Mouse (Mus musculus) megakaryocyte-erythroid progenitor cell, adult 5-6 weeks (primary cell): Measurements from ENCODE around the gene Rtp1. TPM values are rescaled to one million over a fixed set of nuclear protein-coding genes. Genes with fewer than 3 reads are reported as not detected.

ENCODE experiments used
- ATAC-seq: replicated peaks from 2 replicates; pipeline ENCODE4 v1.8.0; 2016; ENCODE audit warnings: mild to moderate bottlenecking, inconsistent platforms; ENCODE audit not compliant: severe bottlenecking, poor library complexity, low FRiP score, low TSS enrichment
- total RNA-seq, 2 experiments: library from RNA; stranded (forward) in 1 of 2; stranded (reverse) in 1 of 2; fragments of 200-1000, 215-1000 nt in 1 of 2; fragments of >200 nt in 1 of 2; fragmentation: Nextera tagmentation in 1 of 2; gene quantifications; 2 replicates each; pipeline ENCODE4 v1.2.3; 2014 to 2017

The Rtp1 gene
- total RNA-seq, 2 experiments from 2014 or later, result not detected

DNA sequence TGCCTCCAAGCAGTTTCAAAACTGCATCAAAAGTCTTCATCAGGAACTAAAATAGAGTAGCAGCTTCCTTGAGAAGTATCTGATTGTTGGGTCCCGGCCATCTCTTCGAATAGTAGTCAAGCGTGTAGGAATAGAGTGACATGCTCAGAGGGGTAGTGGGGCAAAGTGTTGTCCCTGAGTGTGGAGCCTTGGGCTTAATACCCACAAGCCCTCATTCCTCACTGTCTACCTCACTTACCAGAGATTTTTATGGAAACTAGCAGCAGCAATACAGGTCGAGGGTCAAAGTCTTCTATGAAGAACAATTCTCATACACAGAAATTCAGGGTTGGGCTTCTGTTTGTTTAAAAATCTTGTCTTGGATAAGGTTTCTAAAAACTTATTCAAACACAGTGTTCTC lies 21.9 kb downstream of the Rtp1 start:
- ATAC-seq, result no peak

- ATAC-seq, result peak; percentile 70
Measured at GRCm38 (mm10) chr16:23452476-23452875, 23.5 kb downstream of the Rtp1 start.

- no peak for ATAC-seq
Measured at GRCm38 (mm10) chr16:23454376-23454775, 25.4 kb downstream of the Rtp1 start.

- no peak for ATAC-seq
Measured at GRCm38 (mm10) chr16:23456534-23456933, 27.6 kb downstream of the Rtp1 start.

- ATAC-seq, result no peak
Measured at GRCm38 (mm10) chr16:23457338-23457737, 28.4 kb downstream of the Rtp1 start.

GRCm38 (mm10) chr16:23458906-23459588 lies 30.1 kb downstream of the Rtp1 start:
- no peak for ATAC-seq

DNA sequence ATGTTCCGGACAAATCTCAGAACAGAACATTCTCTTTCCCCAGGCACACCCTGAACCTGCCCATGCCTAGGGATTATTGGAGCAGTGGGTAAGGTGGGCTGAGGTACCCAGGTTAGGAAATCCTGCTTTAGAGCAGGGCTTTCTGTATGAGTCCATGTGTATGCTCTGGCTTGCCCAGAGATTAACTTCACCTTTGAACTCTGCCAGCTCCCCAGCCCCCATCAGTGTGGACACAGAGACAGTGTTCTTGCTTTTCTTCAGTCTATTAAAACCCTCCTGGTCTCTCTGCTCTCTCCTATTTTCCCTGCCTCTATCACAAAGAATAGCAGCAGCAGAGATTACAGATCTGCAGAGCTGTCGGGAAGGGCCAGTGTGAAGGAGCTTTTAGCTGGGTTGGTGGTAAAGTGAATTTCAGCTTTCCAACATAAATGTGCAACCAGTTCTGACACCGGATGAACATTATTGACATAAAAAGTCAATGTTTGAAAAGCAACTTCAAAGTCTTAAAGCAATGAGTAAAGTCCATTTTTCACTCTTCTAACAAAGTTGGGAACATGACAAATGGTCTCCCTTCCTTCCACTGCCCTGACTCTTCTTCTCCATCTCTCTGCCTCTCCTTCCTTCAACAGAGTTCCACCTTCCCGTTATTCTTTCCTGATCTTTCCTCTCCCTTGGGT lies 34.9 kb downstream of the Rtp1 start:
- no peak for ATAC-seq

GRCm38 (mm10) chr16:23471551-23471950 lies 42.6 kb downstream of the Rtp1 start:
- ATAC-seq, result no peak

- no peak for ATAC-seq
Measured at GRCm38 (mm10) chr16:23472046-23472445, 43.1 kb downstream of the Rtp1 start.

DNA sequence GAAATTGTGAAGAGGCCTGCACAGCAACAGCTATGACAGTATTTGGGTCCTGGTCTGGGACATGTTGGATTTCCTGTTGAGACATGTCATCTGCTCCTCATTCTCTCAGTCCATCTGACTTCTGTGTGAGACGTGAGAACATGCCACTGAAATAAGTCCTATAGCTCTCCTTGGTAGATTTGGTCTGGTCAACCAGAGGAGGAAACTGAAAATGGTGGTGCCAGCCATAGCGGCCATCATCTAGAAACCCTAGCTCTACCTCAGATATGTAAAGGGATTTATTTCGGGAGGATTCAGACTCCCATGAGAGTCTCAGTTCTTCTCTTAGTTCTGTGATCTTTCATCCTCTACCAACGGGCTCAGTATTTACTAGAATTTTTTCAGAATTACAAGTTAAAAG lies 46.7 kb downstream of the Rtp1 start:
- ATAC-seq, result no peak

GRCm38 (mm10) chr16:23476598-23476997 lies 47.7 kb downstream of the Rtp1 start:
- ATAC-seq, result no peak

DNA sequence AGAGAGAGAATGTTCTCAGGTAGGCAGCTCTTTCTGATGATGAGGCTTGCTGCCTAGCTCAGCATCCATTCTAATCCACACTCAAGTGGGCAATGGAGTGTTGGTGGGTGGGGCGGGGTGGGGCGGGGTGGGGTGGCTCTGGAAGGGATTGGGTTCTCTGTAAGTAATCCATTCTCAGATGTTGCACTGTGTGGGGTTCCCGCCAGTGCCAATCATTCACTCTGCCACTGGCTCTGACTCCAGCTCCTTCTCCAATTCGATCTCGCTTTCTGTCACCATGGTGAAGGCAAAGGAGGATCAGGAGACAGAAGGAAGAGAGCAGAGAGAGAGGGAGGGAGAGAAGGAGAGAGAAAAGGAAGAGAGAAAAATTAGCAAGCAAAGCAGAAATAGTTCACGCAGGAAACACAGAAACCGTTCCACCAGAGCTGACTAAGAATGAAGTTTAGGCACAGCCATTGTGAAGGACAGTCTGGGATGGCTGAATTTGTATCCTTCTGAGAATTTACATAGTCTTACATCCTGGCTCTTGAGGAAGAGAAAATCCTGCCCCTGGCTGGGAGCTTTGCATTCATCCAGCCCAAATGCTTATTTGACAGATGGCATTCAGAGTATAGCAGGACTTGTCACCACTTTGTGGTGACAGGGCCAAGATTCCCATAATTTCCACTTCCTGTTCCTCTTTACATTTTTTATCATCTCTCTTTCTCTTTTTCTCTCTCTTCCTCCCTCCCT lies 51.1 kb downstream of the Rtp1 start:
- ATAC-seq, result no peak

DNA sequence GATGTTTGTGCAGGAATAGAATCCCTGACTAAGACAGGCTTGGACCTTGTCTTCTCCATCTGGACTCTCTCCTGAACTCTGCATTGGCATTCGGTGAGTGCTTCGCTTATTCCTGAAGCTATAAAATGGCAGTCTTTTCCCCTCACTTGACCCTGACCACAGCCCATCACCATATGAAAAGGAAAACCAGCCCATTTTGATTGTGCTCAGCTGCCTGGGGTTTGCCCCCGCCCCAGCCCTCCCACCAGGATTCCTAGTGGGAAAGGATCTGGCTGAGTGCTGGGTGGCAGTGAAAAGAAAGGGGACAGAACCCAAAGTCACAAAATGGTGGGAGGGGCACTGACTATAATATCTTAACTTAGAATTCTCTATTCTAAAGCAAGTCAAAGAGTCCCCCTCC lies 53.3 kb downstream of the Rtp1 start:
- no peak for ATAC-seq

DNA sequence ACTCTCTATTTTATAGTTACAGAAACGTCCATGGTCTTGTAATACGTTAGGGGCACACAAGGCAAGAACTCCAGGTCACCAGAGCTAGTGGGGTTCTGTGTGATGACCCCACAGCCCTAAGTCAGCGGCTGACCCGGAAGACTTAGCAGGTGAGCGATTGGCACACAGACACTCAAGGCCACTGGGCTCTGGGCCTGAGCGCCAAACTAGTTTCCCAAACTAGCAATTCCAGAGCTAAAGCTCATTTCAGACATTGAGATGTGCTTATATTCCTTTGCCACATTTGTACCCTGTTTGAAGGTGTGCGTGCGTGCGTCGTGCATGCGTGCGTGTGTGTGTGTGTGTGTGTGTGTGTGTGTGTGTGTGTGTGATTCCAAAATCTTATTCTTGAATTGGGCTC lies 53.9 kb downstream of the Rtp1 start:
- ATAC-seq, result no peak

GRCm38 (mm10) chr16:23483292-23483691 lies 54.4 kb downstream of the Rtp1 start:
- no peak for ATAC-seq

Other genes with a start within 250 kb of the Rtp1 start
- gene St6gal1, start 204.4 kb upstream of the Rtp1 start, total RNA-seq (2014; fragmentation: Nextera tagmentation), result 0.45 and 5.0 TPM in 2 replicates
- not detected in 2 replicates for gene St6gal1, start 204.4 kb upstream of the Rtp1 start, total RNA-seq (2017)
- gene Rtp4, start 91.2 kb downstream of the Rtp1 start, total RNA-seq (2014; fragmentation: Nextera tagmentation), result 5.1 and 6.8 TPM in 2 replicates
- gene Rtp4, start 91.2 kb downstream of the Rtp1 start, total RNA-seq (2017), result 3.2 and 18.7 TPM in 2 replicates
- gene Masp1, start 91.7 kb downstream of the Rtp1 start, total RNA-seq (2014; fragmentation: Nextera tagmentation), result not detected in 2 replicates
- gene Masp1, start 91.7 kb downstream of the Rtp1 start, total RNA-seq (2017), result not detected in 2 replicates